Mouse (Mus musculus): ENCODE data around the gene Olfr1224-ps1. TPM values are rescaled to one million over a fixed set of nuclear protein-coding genes. Genes with fewer than 3 reads are reported as not detected.
"Not testable (repeated sequence)": the region's sequence is repeated elsewhere in the genome, so short reads cannot be mapped to it uniquely, and the experiment has no call there.

The Olfr1224-ps1 gene
- not detected for polyA plus RNA-seq (2017; shearing (Covaris generic))

- not testable (repeated sequence) for ATAC-seq
Observed at GRCm38 (mm10) chr2:89163991-89164390, at the start of gene Olfr1224-ps1. Olfr1224-ps1 (minus strand) TSS chr2:89164091.

- no peak for ATAC-seq
Observed at GRCm38 (mm10) chr2:89199948-89200347, 36.1 kb upstream of the Olfr1224-ps1 start, which contains the start of gene Olfr1226. Olfr1226 (minus strand) TSS chr2:89200048.

GRCm38 (mm10) chr2:89196325-89196982 lies 32.6 kb upstream of the Olfr1224-ps1 start:
- no peak for ATAC-seq

- ATAC-seq: no peak
Observed at GRCm38 (mm10) chr2:89174569-89174968, 10.7 kb upstream of the Olfr1224-ps1 start, which contains the start of gene Olfr1225. Olfr1225 (minus strand) TSS chr2:89174669.

GRCm38 (mm10) chr2:89164711-89165110 lies 820 bp upstream of the Olfr1224-ps1 start:
- not testable (repeated sequence) for ATAC-seq

DNA sequence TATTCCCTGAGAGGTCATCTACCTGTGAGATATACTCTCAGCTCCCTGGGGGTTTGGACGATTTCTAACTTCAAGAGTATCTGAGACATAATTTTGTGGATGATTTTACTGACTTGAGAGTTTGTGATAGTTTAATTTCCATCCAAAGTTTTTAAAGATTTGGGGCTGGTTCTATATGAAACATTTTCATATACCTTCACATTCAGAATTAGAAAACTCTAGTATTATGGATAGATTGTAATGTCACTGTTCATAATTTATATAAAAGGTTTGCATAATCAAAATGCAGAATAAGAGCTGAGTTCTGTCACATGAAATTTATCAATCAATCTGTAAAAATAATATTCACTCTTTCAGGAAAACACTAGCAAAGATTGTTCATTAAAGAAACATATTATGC lies 12.4 kb downstream of the Olfr1224-ps1 start, which contains the start of gene Olfr1223:
Gene Olfr1223, minus strand, starts transcription at position 101 of the 400 bp plus-strand sequence.
- ATAC-seq: no peak

GRCm38 (mm10) chr2:89132954-89133353 lies 30.9 kb downstream of the Olfr1224-ps1 start, which contains the start of gene Olfr1222:
Olfr1222 (minus strand) TSS chr2:89133054.
- no peak for ATAC-seq

DNA sequence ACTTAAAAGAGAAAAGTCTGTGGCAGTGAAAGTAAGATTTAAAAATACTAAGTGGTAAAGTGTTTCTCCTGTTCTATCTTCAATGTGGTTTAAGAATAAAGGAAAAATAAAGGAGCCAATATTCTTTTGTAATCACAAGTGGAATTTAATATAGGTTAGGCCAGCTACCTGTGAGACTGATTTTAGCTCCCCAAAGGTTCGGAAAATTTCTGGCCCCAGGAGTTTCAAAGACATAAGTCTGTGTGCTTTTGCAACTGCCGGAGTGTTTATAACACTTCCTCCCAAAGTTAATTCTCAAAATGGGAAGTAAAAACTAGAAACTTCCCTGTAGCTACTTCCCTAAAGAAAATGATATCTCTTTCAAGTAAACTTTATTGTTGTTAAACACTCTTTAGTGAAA lies 46.7 kb downstream of the Olfr1224-ps1 start, which contains the start of gene Olfr1221:
Gene Olfr1221, minus strand, starts transcription at position 101 of the 400 bp plus-strand sequence.
- ATAC-seq: no peak

GRCm38 (mm10) chr2:89106735-89107134 lies 57.2 kb downstream of the Olfr1224-ps1 start, which contains the start of gene Olfr1220:
Olfr1220 (minus strand) TSS chr2:89106835.
- ATAC-seq: no peak

- ATAC-seq: no peak
Observed at GRCm38 (mm10) chr2:89105651-89106050, 58.2 kb downstream of the Olfr1224-ps1 start.

Other genes with a start within 250 kb of the Olfr1224-ps1 start
- gene Olfr1209, start 248.9 kb downstream of the Olfr1224-ps1 start, polyA plus RNA-seq (2017; shearing (Covaris generic)): not detected
- gene Olfr1211, start 226.0 kb downstream of the Olfr1224-ps1 start, polyA plus RNA-seq (2017; shearing (Covaris generic)): not detected
- not detected for gene Olfr1212, start 210.1 kb downstream of the Olfr1224-ps1 start, polyA plus RNA-seq (2017; shearing (Covaris generic))
- not detected for gene Gm13762, start 183.8 kb downstream of the Olfr1224-ps1 start, polyA plus RNA-seq (2017; shearing (Covaris generic))
- gene Olfr1214, start 171.4 kb downstream of the Olfr1224-ps1 start, polyA plus RNA-seq (2017; shearing (Covaris generic)): not detected
- gene Olfr1215, start 157.1 kb downstream of the Olfr1224-ps1 start, polyA plus RNA-seq (2017; shearing (Covaris generic)): not detected
- gene Olfr1216, start 145.8 kb downstream of the Olfr1224-ps1 start, polyA plus RNA-seq (2017; shearing (Covaris generic)): not detected
- gene Olfr1217, start 132.0 kb downstream of the Olfr1224-ps1 start, polyA plus RNA-seq (2017; shearing (Covaris generic)): not detected
- not detected for gene Olfr1218, start 102.9 kb downstream of the Olfr1224-ps1 start, polyA plus RNA-seq (2017; shearing (Covaris generic))
- not detected for gene Olfr1219, start 80.6 kb downstream of the Olfr1224-ps1 start, polyA plus RNA-seq (2017; shearing (Covaris generic))
- under 1 TPM in 1 of 2 experiments, not detected in 1; 0.08 TPM for gene Olfr1220, start 57.3 kb downstream of the Olfr1224-ps1 start, polyA plus RNA-seq (2017; shearing (Covaris generic))
- gene Olfr1221, start 46.8 kb downstream of the Olfr1224-ps1 start, polyA plus RNA-seq (2017; shearing (Covaris generic)): not detected
- gene Olfr1222, start 31.0 kb downstream of the Olfr1224-ps1 start, polyA plus RNA-seq (2017; shearing (Covaris generic)): not detected
- not detected for gene Olfr1223, start 12.5 kb downstream of the Olfr1224-ps1 start, polyA plus RNA-seq (2017; shearing (Covaris generic))
- under 1 TPM in 1 of 2 experiments, not detected in 1; 0.08 TPM for gene Olfr1225, start 10.6 kb upstream of the Olfr1224-ps1 start, polyA plus RNA-seq (2017; shearing (Covaris generic))
- not detected for gene Olfr1226, start 36.0 kb upstream of the Olfr1224-ps1 start, polyA plus RNA-seq (2017; shearing (Covaris generic))
- not detected for gene Olfr1228, start 90.0 kb upstream of the Olfr1224-ps1 start, polyA plus RNA-seq (2017; shearing (Covaris generic))
- not detected for gene Olfr1229, start 123.9 kb upstream of the Olfr1224-ps1 start, polyA plus RNA-seq (2017; shearing (Covaris generic))
- gene Olfr1230, start 133.2 kb upstream of the Olfr1224-ps1 start, polyA plus RNA-seq (2017; shearing (Covaris generic)): not detected
- not detected for gene Olfr1231, start 143.0 kb upstream of the Olfr1224-ps1 start, polyA plus RNA-seq (2017; shearing (Covaris generic))
- not detected for gene Olfr1232, start 165.6 kb upstream of the Olfr1224-ps1 start, polyA plus RNA-seq (2017; shearing (Covaris generic))
- gene Olfr1233, start 178.3 kb upstream of the Olfr1224-ps1 start, polyA plus RNA-seq (2017; shearing (Covaris generic)): not detected
- not detected for gene Olfr1234, start 200.8 kb upstream of the Olfr1224-ps1 start, polyA plus RNA-seq (2017; shearing (Covaris generic))
- not detected for gene Olfr1238, start 245.6 kb upstream of the Olfr1224-ps1 start, polyA plus RNA-seq (2017; shearing (Covaris generic))

All from CD4-positive, CD25-positive, alpha-beta regulatory T cell, adult 4 months (primary cell).